Mouse (Mus musculus): Measurements from ENCODE around the gene Gm6583.

DNA sequence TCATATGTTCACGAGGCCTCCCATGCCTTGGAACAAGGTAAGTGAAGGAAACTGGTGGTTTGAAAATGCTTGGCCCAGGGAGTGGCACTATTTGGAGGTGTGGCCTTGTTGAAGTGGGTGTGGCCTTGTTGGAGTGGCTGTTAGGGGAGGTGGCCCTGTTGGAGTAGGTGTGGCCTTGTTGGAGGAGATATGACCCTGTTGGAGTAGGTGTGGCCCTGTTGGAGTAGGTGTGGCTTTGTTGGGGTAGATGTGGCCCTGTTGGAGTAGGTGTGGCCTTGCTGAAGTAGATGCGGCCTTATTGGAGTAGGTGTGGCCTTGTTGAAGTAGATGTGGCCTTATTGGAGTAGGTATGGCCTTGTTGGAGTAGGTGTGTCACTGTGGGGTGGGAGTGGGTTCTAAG lies 30.1 kb upstream of the Gm6583 start:
- no peak for TF ChIP-seq FLI1 (IDR thresholded peaks at IDR 0.05; ENCODE audit: low read length)
- TF ChIP-seq GATA1 (IDR thresholded peaks at IDR 0.05; ENCODE audit: borderline replicate concordance, low read length), result no peak

All from megakaryocyte, embryonic 14.5 days (primary cell).